Mouse (Mus musculus) heart, adult 2 months (tissue): Measurements from ENCODE around the gene Slc1a4. TPM values are rescaled to one million over a fixed set of nuclear protein-coding genes. Genes with fewer than 3 reads are reported as not detected.

ENCODE experiments used
- DNase-seq, 2 experiments: peaks; one replicate each; pipeline ENCODE4 v3.0.0; 2021
- H3K27ac ChIP-seq: fragments of 200-600 bp; 2 replicates; pipeline ENCODE4 v1.8.1; 2022
- H3K27me3 ChIP-seq: fragments of 200-500 bp; 2 replicates; pipeline ENCODE4 v1.6.1; 2012; ENCODE audit warnings: mild to moderate bottlenecking, low read length, inconsistent platforms, mixed read lengths; ENCODE audit not compliant: control insufficient read depth, insufficient read depth
- H3K36me3 ChIP-seq: fragments of 200-500 bp; 2 replicates; pipeline ENCODE4 v1.6.1; 2012; ENCODE audit warnings: low read length, inconsistent platforms; ENCODE audit not compliant: control insufficient read depth, insufficient read depth
- H3K4me1 ChIP-seq: fragments of 200-500 bp; 2 replicates; pipeline ENCODE4 v1.6.1; 2011; ENCODE audit warnings: low read length; ENCODE audit not compliant: control insufficient read depth, insufficient read depth
- H3K4me3 ChIP-seq: fragments of 200-600 bp; 2 replicates; pipeline ENCODE4 v1.8.1; 2022
- H3K79me2 ChIP-seq: fragments of 200-500 bp; replicated peaks from 2 replicates; pipeline ENCODE4 v1.6.1; 2012; ENCODE audit warnings: mild to moderate bottlenecking, inconsistent platforms, low read length, moderate library complexity, mixed read lengths; ENCODE audit not compliant: control insufficient read depth, insufficient read depth
- H3K9ac ChIP-seq: fragments of 200-500 bp; 2 replicates; pipeline ENCODE4 v1.6.1; 2012; ENCODE audit warnings: low read depth, mild to moderate bottlenecking, control low read depth, inconsistent platforms, low read length, mixed read lengths
- CTCF ChIP-seq: fragments of 200-600 bp; IDR thresholded peaks from 2 replicates; pipeline ENCODE4 v1.8.1; 2022; ENCODE audit warnings: antibody characterized with exemption, mild to moderate bottlenecking, moderate library complexity
- EP300 ChIP-seq: fragments of 200-500 bp; IDR thresholded peaks from 2 replicates; pipeline ENCODE4 v1.6.1; 2011; ENCODE audit warnings: low read depth, low read length, control low read depth; ENCODE audit not compliant: insufficient read depth
- POLR2A ChIP-seq: fragments of 200-500 bp; IDR thresholded peaks from 2 replicates; pipeline ENCODE4 v1.6.1; 2011; ENCODE audit warnings: mild to moderate bottlenecking, low read depth, low read length, control low read depth; ENCODE audit not compliant: insufficient read depth
- WGBS: fragments of 180-500 bp; shearing (Covaris S2); methylation state at CpG from one replicate; pipeline ENCODE4 v1.1.7; 2018; 5-methylcytosine and 5-hydroxymethylcytosine counted together
- intact Hi-C: fragments of 180-260 bp; cut with DNase I; formaldehyde crosslinking; loops from one replicate; pipeline ENCODE4 v1.15.1; 2025
- polyA plus RNA-seq: library from polyadenylated mRNA; depleted of rRNA; stranded (reverse); fragments of >200 nt; gene quantifications from 2 replicates; pipeline ENCODE4 v1.2.3, GENCODE M21; 2012; rRNA removed
- total RNA-seq, 2 experiments: library from RNA; stranded (reverse); gene quantifications; 2 replicates each; pipeline ENCODE4 v1.2.3; 2021

Slc1a4 gene
- total and polyA plus RNA-seq, 3 experiments, result 1.3 to 1.4 (median 1.4) TPM

DNA sequence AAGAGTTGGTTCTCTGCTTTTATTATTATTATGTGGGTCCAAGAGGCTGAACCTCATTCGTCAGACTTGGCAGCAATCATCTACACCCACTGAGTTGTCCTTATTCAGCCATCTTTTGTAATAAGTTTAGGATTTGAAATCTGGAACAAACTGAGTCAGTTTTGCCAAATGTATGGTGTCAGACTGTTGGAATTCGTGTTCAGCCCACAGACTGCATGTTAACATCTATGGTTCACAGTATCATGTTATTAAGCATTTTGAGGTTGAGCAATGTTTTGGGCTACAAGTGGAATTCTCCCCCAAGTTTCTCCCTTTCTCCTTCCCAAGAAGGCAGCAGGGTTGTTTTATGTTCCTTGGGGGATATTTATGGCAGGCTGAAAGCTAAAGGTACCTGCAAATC, 79.4 kb downstream of the Slc1a4 start:
- Histone ChIP-seq H3K4me1 (peaks cover 1% of the 10 kb centered on the region), H3K27me3 (no peaks in the 10 kb centered on the region), H3K79me2 (peaks cover 4% of the 10 kb centered on the region; the same call in 1 of the 2 replicates), H3K27ac (no peak overlapping the region), H3K9ac (no peak overlapping the region), H3K4me3 (no peak overlapping the region), H3K36me3 (no peaks in the 10 kb centered on the region)
- TF ChIP-seq POLR2A, result no peak
- no peak for TF ChIP-seq EP300
- TF ChIP-seq CTCF, result no peak
- intact Hi-C loops, result no loop called here
- no peak for DNase-seq
- 44% methylated on average over 2 of the region's 2 CpGs for WGBS

Other genes starting within 250 kb of the Slc1a4 start
- 10 to 100 TPM; 71.7 to 75.8 TPM for gene Actr2, start 219.8 kb downstream of the Slc1a4 start, total RNA-seq
- 18.1 and 34.5 TPM in 2 replicates for gene Actr2, start 219.8 kb downstream of the Slc1a4 start, polyA plus RNA-seq
- 100 to 1,000 TPM; 119 to 131 TPM for gene Rab1a, start 131.3 kb downstream of the Slc1a4 start, total RNA-seq
- gene Rab1a, start 131.3 kb downstream of the Slc1a4 start, polyA plus RNA-seq, result 52.8 and 93.3 TPM in 2 replicates
- 10 to 100 TPM; 43.1 to 49.3 TPM for gene Cep68, start 83.3 kb downstream of the Slc1a4 start, total RNA-seq
- 20.1 and 33.4 TPM in 2 replicates for gene Cep68, start 83.3 kb downstream of the Slc1a4 start, polyA plus RNA-seq
- 10 to 100 TPM; 16.1 to 20.2 TPM for gene Sertad2, start 210.5 kb upstream of the Slc1a4 start, total RNA-seq
- gene Sertad2, start 210.5 kb upstream of the Slc1a4 start, polyA plus RNA-seq, result 17.7 and 21.9 TPM in 2 replicates